Mouse (Mus musculus) forebrain, embryonic 10.5 days (tissue): ENCODE measurements at regions not wholly inside any gene's neighbourhood (a gene's known extent, or its start where the extent isn't known, plus 50 kb on each side); places are given as distances from the start of the nearest gene placed in this dataset.

Experiments used
- DNase-seq: peaks from one replicate; pipeline ENCODE4 v3.0.0-alpha.2; 2017; ENCODE audit warnings: low spot score; ENCODE audit errors: extremely low spot score
- H3K27ac ChIP-seq: fragments of 300-500 bp; sonication (generic); 2 replicates; pipeline ENCODE4 v1.5.1; 2016; ENCODE audit warnings: mild to moderate bottlenecking
- H3K27me3 ChIP-seq: fragments of 300-500 bp; sonication (generic); 2 replicates; pipeline ENCODE4 v1.6.1; 2016; ENCODE audit warnings: mild to moderate bottlenecking; ENCODE audit not compliant: poor library complexity, severe bottlenecking
- H3K36me3 ChIP-seq: fragments of 300-500 bp; sonication (generic); replicated peaks from 2 replicates; pipeline ENCODE4 v1.6.1; 2016; ENCODE audit warnings: mild to moderate bottlenecking, moderate library complexity
- H3K4me1 ChIP-seq: fragments of 300-500 bp; sonication (generic); 2 replicates; pipeline ENCODE4 v1.6.1; 2016
- H3K4me3 ChIP-seq: fragments of 300-500 bp; sonication (generic); 2 replicates; pipeline ENCODE4 v1.5.1; 2016; ENCODE audit warnings: mild to moderate bottlenecking, moderate library complexity
- H3K9me3 ChIP-seq: fragments of 300-500 bp; sonication (generic); 2 replicates; pipeline ENCODE4 v1.6.1; 2016; ENCODE audit warnings: mild to moderate bottlenecking, moderate library complexity
- WGBS: fragments of 180-500 bp; shearing (Covaris S2); methylation state at CpG from one replicate; pipeline ENCODE4 v1.1.7; 2016; 5-methylcytosine and 5-hydroxymethylcytosine counted together

- H3K27me3 ChIP-seq, result peaks cover 13% of the 10 kb centered on the region
- 89% methylated on average over 3 of the region's 3 CpGs for WGBS
- no peaks in the 10 kb centered on the region for H3K9me3 ChIP-seq
- H3K27ac ChIP-seq, result no peak overlapping the region
- DNase-seq, result no peak
- H3K4me3 ChIP-seq, result no peak overlapping the region
- no peaks in the 10 kb centered on the region for H3K4me1 ChIP-seq
- no peaks in the 10 kb centered on the region for H3K36me3 ChIP-seq
Measured at GRCm38 (mm10) chr4:7987346-7987745, 251.5 kb downstream of the Car8 start.

DNA sequence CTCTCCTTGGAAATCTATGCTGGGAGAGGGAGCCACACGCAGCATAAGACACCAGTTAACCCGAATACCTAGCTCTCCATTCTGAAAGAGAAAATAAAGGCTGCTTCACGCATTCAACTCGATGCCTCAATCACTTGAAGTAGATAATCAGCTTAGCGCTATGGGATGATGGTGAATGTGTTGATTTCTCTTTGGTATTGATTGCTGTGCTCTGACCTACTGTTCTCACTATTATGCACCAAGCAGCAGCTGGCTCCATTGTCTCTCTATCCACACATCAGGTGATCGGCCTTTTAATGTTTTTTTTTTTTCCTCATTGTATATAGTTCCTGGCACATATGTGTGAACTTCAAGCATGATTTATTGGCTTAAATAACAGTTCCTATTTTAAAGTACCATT, 254.0 kb downstream of the Car8 start:
- Histone ChIP-seq H3K9me3 (no peaks in the 10 kb centered on the region), H3K27ac (no peak overlapping the region), H3K36me3 (no peaks in the 10 kb centered on the region), H3K27me3 (no peaks in the 10 kb centered on the region), H3K4me1 (no peaks in the 10 kb centered on the region), H3K4me3 (no peak overlapping the region)
- 82% methylated on average over 6 of the region's 6 CpGs for WGBS
- DNase-seq, result no peak

- Histone ChIP-seq H3K27me3 (no peaks in the 10 kb centered on the region), H3K9me3 (no peaks in the 10 kb centered on the region), H3K4me1 (no peaks in the 10 kb centered on the region), H3K27ac (no peak overlapping the region), H3K36me3 (no peaks in the 10 kb centered on the region), H3K4me3 (no peak overlapping the region)
- WGBS, result 90% methylated on average over 12 of the region's 12 CpGs
- no peak for DNase-seq
Measured at GRCm38 (mm10) chr4:7979772-7980351, 259.0 kb downstream of the Car8 start.

DNA sequence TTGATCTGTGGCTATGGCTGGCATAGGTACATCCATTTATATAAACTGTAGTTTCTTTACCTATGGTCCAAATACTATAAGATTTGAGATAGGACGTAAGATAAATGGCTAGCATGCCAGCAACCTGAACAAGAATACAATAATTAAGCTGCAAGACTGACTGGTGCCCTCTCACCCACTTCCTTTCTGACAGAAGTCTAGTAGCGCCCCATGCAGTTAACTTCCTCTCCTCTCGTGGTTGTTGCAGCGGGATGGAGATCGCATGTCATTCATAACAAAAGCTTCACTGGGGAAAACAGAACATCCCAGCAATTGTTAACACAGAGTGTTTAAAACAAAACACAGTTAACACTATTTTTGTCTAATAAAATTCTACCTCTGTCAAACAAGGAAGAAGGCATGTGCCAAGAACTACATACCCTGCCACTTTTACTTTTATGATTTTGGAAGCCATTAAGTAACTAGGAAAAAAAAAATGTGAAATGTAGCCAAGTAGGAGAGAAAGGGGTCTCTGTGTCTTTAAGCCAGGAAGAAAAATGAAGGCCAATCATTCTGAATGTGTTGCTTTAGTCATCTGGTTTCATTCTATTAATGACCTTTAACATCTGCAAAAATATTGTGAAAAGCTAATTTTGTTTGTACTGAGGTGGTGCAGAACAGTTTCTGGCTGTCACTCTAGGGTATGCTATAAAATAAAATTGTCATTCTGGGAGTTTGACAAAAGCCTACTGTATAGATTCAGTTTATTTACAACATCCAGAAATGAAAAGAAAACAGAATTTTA, 261.0 kb downstream of the Car8 start:
- Histone ChIP-seq H3K27ac (no peak overlapping the region), H3K9me3 (no peaks in the 10 kb centered on the region), H3K4me3 (no peak overlapping the region), H3K4me1 (no peaks in the 10 kb centered on the region), H3K27me3 (no peaks in the 10 kb centered on the region), H3K36me3 (no peaks in the 10 kb centered on the region)
- WGBS, result 69% methylated on average over 5 of the region's 5 CpGs
- DNase-seq, result no peak

- H3K9me3 ChIP-seq, result no peaks in the 10 kb centered on the region
- 80% methylated on average over 6 of the region's 6 CpGs for WGBS
- DNase-seq, result no peak
Measured at GRCm38 (mm10) chr4:7970272-7970671, 268.6 kb downstream of the Car8 start.

DNA sequence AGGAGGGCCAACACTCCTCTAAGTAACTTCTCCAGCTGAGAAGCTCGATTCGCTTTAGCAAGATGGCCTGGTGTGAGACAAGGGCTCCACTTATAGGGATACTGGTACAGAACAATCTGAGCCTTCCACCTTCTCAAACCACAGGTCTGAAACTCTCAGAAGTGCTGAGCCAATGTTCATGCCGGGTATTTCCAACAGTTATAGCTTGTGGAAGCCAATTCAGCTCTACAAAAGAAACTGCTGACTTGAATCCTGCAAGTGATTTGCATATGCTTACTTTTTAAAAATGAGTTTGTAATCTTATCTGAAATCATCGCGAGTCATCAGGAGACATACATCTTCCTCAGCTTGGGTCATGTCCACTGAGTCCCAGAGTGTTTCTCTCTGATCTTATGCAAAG, 273.2 kb downstream of the Car8 start:
- no peak for DNase-seq
- WGBS, result 95% methylated on average over 5 of the region's 5 CpGs
- H3K27me3 ChIP-seq, result no peaks in the 10 kb centered on the region
- no peaks in the 10 kb centered on the region for H3K4me1 ChIP-seq
- no peak overlapping the region for H3K27ac ChIP-seq
- no peaks in the 10 kb centered on the region for H3K36me3 ChIP-seq
- no peak overlapping the region for H3K4me3 ChIP-seq
- no peaks in the 10 kb centered on the region for H3K9me3 ChIP-seq

More at GRCm38 (mm10) chr4:7970272-7970671, 268.6 kb downstream of the Car8 start:
- no peak overlapping the region for H3K27ac ChIP-seq
- no peak overlapping the region for H3K4me3 ChIP-seq
- no peaks in the 10 kb centered on the region for H3K4me1 ChIP-seq
- H3K27me3 ChIP-seq, result no peaks in the 10 kb centered on the region
- H3K36me3 ChIP-seq, result no peaks in the 10 kb centered on the region

DNA sequence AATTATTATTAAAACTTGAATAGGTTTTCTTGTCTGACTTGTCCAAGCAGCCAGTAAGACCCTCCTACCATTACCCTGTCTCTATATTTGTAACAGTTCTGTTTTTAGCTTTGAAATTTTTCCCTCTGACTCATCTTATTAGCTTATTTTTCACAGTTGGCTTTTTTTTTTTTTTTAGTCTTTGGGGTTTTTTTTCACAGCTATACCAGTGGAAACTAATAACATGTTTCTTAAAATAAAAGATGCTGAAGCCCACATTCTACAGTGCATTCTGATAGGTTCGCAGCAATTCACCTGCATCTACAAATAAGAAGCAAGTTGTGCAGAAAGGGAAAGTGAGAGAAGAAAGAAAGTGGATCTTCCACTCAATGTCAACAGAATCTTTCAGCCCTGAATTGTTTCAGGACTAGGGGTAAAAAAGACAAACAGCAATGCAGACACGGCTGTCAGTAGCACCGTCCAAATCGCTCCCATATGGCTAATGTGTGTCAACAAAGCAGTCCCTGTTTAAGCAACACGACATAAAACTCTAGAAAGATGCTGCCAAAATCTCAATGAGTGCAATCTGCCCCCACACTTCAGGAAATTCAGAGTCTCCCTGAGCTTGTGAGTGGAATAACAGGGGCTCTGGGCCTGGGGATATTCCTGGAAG, 277.2 kb downstream of the Car8 start:
- no peak for DNase-seq
- 77% methylated on average over 5 of the region's 5 CpGs for WGBS

DNA sequence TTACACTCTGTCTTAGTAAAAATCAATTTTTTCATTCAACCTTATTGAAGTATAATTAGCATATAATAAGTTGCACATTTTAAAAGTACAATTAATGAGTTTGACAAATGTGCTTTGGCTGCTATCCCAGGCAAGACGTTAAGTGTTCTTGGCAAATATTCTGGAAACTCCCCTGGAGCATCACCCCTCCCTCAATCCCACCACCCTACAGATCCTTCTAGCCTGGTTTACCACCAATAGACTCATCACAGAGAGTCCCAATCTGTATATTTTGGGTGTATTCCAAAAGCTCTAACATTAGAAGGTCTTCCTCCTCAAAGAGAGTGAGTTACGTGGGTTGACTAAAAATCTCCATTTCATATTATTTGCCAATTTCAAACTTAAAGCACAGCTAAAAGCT, 278.5 kb downstream of the Car8 start:
- H3K9me3 ChIP-seq, result no peaks in the 10 kb centered on the region
- H3K36me3 ChIP-seq, result no peaks in the 10 kb centered on the region
- 91% methylated on average over 2 of the region's 2 CpGs for WGBS
- H3K4me3 ChIP-seq, result no peak overlapping the region
- H3K27ac ChIP-seq, result no peak overlapping the region
- no peaks in the 10 kb centered on the region for H3K27me3 ChIP-seq
- DNase-seq, result no peak
- no peaks in the 10 kb centered on the region for H3K4me1 ChIP-seq

More for the DNA sequence above, 277.2 kb downstream of the Car8 start:
- Histone ChIP-seq H3K27me3 (no peaks in the 10 kb centered on the region), H3K4me1 (no peaks in the 10 kb centered on the region), H3K36me3 (no peaks in the 10 kb centered on the region), H3K27ac (no peak overlapping the region), H3K4me3 (no peak overlapping the region), H3K9me3 (no peaks in the 10 kb centered on the region)

- WGBS, result 91% methylated on average over 1 of the region's 1 CpGs
- Histone ChIP-seq H3K27ac (no peak overlapping the region), H3K9me3 (no peaks in the 10 kb centered on the region), H3K36me3 (no peaks in the 10 kb centered on the region), H3K4me1 (no peaks in the 10 kb centered on the region), H3K4me3 (no peak overlapping the region), H3K27me3 (no peaks in the 10 kb centered on the region)
- DNase-seq, result no peak
Measured at GRCm38 (mm10) chr4:7948020-7948419, 290.8 kb downstream of the Car8 start.

GRCm38 (mm10) chr4:7921503-7921902, 317.3 kb downstream of the Car8 start:
- H3K27me3 ChIP-seq, result no peaks in the 10 kb centered on the region
- WGBS, result 64% methylated on average over 2 of the region's 2 CpGs
- H3K4me1 ChIP-seq, result no peaks in the 10 kb centered on the region
- no peak for DNase-seq
- no peaks in the 10 kb centered on the region for H3K9me3 ChIP-seq
- no peak overlapping the region for H3K27ac ChIP-seq
- no peak overlapping the region for H3K4me3 ChIP-seq
- no peaks in the 10 kb centered on the region for H3K36me3 ChIP-seq

DNA sequence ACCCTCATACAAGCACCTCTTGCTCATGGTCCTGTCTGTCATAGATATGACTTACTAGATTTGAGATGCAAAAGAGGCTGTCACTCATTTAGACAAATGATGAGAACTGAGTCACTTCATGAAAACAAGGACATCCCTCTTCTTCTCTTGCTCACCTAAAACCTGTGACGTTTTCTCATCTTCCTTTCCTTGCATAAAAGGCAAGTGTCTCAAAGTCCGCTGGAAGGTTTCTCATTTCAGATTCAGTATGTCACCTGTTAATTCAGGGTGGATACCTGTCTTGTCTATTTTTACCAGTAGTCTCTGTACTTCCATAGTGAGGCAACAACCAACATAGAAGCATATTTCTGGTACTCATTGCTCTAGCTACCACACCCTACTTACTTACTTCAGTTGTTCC, 325.6 kb downstream of the Car8 start:
- no peak for DNase-seq
- no peaks in the 10 kb centered on the region for H3K4me1 ChIP-seq
- no peaks in the 10 kb centered on the region for H3K27me3 ChIP-seq
- no peaks in the 10 kb centered on the region for H3K36me3 ChIP-seq
- no peak overlapping the region for H3K4me3 ChIP-seq
- H3K27ac ChIP-seq, result no peak overlapping the region
- H3K9me3 ChIP-seq, result no peaks in the 10 kb centered on the region
- WGBS, result 90% methylated on average over 2 of the region's 2 CpGs

- H3K4me3 ChIP-seq, result no peak overlapping the region
- WGBS, result 93% methylated on average over 2 of the region's 2 CpGs
- H3K27me3 ChIP-seq, result no peaks in the 10 kb centered on the region
- no peaks in the 10 kb centered on the region for H3K9me3 ChIP-seq
- no peak overlapping the region for H3K27ac ChIP-seq
- H3K4me1 ChIP-seq, result no peaks in the 10 kb centered on the region
- no peak for DNase-seq
- H3K36me3 ChIP-seq, result no peaks in the 10 kb centered on the region
Measured at GRCm38 (mm10) chr4:7912675-7913074, 326.2 kb downstream of the Car8 start.

DNA sequence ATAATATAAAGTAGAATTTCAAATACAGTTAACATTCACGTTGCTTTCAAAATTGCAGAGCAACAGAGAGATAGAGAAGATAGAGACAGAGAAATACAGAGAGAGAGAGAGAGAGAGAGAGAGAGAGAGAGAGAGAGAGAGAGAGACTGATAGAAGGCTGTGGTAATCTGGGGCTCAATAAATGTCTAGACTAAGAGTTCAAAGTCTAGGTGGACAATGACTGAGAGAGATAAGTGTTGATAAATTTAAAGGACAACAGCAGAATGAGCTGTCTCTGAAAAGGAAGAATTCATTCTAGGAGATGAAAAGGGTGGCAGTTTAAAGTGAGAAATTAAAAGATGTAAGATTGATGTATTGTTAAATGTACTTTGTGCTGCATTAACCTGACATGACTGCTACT, 335.7 kb downstream of the Car8 start:
- DNase-seq, result no peak
- Histone ChIP-seq H3K27me3 (no peaks in the 10 kb centered on the region), H3K36me3 (no peaks in the 10 kb centered on the region), H3K9me3 (no peaks in the 10 kb centered on the region), H3K4me1 (no peaks in the 10 kb centered on the region), H3K4me3 (no peak overlapping the region), H3K27ac (no peak overlapping the region)
- 61% methylated on average over 1 of the region's 1 CpGs for WGBS
